Mouse (Mus musculus) monocyte, adult 2 months (primary cell): ENCODE measurements around the gene Fbxo31.
A peak's percentile ranks its signal among the peaks of the same experiment; 100 is the strongest.

Experiments used
- DNase-seq, 2 experiments: peaks; one replicate each; pipeline ENCODE4 v3.0.0; 2022; ENCODE audit warnings: low spot score in 2 of 2, low read depth in 1 of 2

Fbxo31 gene

DNA sequence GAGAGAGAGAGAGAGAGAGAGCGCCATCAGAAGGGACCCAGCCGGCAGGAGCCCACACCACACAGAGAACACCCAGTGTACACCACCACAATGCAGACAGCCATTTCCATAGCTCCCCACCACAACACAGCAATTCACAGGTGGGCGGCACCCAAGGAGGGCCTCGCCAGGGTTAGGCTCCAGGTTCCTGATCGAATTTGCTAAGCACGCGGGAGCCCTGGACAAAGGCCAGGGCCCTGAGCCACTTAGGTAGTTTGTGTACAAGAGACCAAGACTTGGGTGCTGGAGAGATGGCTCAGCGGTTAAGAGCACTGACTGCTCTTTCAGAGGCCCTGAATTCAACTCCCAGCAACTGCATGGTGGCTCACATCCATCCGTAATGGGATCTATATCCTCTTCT lies 26.1 kb downstream of the Fbxo31 start:
- DNase-seq = no peak

DNA sequence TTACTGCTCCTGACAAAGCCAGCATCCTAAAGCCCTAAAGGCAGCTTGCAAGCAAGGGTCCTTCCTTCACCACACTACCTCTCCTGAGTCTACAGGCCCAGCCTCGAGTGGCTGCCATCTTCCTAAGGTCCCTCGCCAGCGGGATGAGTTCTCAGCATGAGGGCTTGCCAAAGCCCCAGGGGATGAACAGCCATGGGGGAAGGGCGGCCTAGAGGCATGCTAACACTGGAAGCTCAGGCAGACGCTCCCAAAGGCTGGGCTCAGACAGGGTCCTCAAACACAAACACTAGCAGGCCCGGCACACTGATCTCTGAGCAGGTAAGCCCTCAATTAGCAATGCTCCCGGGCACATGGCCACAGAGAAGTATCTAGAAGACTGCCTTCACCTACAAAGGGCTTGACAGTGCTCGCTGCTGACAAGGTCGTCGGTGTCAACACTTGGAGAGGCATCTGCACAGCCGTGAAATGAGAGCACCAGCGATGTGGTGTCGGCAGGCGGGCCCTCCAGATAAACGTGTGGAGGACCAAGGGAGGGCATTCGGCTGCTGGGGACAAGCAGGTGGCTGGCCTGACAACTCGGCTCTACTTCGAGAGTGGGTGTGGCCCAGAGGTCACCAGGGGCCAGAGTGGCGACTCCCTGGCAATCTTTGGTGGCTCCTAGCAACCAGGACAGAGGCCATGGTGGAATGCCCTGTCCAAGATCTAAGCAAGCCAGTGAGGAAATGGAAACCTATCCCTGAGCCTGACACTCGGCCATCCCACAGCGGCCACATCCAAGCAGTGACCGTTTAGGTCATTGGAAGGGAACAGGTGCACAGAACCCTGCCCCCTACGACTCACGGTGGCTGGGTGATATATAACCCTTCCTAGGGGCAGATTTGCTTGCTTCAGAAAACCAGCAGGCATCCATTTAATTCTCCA lies 27.3 kb downstream of the Fbxo31 start:
- DNase-seq = no peak

GRCm38 (mm10) chr8:121550056-121550455 lies 28.6 kb downstream of the Fbxo31 start:
- DNase-seq = no peak

GRCm38 (mm10) chr8:121547132-121547531 lies 31.5 kb downstream of the Fbxo31 start:
- DNase-seq = peak; percentile 17 to 46

GRCm38 (mm10) chr8:121544936-121545335 lies 33.7 kb downstream of the Fbxo31 start:
- no peak for DNase-seq

DNA sequence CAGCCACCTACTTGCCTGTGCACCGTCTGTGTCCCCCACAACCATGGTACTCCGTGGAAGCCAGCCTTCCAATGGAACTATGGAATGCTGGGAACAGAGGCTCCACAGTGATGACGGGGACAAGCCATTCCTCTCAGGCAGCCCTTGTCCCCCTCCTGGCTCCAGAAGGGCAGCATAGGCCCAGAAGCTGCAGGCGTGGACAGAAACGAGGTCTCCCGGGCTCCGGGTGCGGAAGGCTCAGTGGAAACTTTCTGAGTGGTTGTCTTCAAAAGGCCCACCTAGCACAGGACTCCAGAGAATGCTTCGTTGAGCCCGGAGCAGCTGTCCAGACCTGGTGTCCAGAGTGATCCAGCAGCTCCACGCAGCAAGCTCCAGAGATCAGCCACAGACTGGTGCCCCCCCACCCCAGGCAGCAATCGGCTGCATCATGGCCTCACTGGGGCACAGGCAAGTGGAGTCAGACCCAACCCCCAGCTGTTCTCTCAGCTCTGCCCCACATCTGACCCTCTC lies 34.3 kb downstream of the Fbxo31 start, which contains the start of gene 1700018B08Rik:
1700018B08Rik (minus strand) TSS at position 45 of the 510 bp plus-strand sequence.
- DNase-seq = no peak

DNA sequence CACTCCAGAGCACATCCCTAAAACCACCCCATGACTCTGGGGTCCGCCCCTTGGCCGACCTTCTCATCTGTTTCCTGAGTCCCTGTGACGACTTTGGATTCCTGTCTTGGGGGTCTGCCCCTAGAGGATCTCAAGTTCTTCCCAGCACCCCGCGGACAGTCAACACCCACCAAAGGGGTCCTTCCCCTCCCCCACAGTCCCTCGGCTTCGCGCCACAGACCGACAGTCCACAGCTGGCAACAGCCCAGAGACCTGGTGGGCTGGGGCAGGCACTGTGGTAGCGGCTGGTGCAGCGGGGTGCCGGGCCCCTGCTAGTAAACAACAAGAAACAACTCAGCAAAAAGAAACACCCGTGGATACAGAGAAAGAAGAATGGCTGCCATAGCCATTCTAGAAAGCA lies 35.7 kb downstream of the Fbxo31 start:
- DNase-seq = no peak

DNA sequence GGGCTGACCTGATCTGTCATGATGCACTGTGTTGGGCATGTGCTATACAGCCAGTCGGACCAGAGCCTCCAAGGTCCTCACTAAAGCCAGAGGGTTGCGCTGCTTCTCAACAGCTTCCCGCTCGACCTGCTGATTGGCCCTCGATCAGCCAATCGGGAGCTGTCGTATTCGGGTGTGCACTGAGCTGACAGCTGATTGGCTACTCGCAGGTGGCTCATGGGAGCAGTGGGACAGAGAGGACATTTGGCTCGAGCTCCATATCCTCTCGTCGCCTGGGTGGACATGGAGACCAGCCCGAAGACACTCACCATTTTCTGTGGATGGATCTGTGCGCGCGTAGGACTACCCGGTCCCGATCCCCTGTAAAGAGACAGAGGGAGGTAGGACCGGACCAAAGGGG lies 36.7 kb downstream of the Fbxo31 start:
- no peak for DNase-seq

- no peak for DNase-seq
These were observed 46.2 kb downstream of the Fbxo31 start for GRCm38 (mm10) chr8:121532381-121532780.

DNA sequence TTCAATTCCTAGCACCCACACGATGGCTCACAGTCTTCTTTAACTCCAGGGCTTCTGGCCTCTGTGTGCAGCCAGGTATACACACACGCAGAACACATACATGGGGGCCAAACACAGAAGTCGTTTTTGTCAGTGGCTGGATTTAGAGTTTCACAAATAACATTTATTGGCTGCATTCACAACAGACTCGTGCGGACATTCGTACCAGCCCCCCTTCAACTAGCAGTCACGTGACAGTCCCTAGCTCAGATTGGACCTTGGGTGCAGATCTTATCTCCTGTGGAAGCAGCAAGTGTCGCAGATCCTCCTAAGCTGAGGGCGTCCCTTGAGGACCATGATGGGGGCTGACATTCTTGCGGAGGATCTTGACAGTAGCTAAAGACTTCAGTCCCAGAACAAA lies 48.0 kb downstream of the Fbxo31 start:
- DNase-seq = no peak

DNA sequence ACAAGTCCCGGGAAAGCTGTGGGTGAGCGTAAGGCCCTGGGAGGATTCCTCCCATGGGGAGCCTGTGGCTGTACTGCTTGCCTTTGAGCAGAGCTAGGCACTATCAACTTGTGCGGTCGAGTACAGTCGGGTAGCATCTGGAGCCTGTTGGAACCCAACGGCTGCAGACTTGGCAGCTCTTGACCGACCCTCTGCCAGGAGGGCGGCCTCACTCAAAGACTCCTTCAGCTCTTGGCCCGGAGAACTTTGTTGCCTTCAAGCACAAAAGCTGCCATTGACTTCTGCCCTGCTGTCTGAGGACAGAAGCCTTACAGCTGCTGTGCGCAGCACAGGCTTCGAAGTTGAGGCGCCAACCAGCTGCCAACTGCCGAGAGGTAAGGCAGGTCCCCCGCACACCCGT lies 49.8 kb downstream of the Fbxo31 start:
- no peak for DNase-seq

DNA sequence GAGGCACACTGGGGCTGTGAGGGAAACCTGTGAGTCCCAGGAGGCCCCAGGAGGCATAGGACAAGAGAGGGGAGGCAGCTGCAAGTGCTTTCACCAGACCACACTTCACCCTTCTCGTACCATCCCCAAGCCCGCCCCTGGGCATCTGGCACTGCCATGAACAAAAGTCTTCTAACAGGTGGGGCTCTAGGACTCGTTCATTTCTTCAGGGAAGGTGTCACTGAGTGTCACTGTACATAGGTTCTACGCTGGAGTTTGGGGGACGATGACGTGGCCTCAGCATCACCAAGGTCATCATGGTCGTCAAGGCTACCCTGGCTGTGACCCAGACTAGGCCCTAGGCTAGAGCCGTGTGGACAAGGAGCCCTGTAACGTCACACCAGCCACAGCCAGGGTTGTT lies 50.9 kb downstream of the Fbxo31 start:
- DNase-seq = no peak

- no peak for DNase-seq
These were observed 51.6 kb downstream of the Fbxo31 start for GRCm38 (mm10) chr8:121526811-121527550.

DNA sequence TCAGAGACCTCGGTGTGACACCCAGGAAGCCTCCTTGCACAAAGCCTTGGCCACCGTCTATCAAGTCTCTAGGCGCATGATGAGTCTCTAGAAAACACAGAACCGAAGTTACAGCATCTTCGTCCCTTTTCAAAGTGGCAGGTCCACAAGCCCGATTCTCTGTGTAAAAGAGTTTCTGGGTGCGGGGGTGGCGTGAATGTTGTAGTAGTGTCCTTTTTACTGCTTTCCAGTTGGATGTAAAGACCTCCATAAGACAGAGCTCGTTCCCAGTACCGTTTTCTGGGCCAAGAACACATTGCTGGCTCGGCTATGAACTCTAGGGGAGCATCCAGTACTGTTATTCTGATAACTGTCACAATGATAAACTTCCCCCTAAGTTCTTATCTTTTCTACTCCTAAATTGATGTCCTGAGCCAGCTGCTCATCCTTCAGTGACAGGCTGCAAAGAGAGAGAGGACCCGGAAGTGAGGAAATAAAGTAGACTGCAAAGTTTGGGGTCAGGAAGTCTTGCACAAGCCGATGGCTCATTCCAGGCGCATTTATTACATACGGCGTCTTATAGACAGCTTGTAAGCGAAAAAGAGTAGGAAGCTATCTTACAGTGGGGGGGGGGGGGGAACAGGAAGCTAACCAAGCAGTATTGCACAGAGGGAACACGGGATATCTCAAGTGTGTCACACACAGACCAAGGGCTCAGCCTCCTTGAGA lies 53.3 kb downstream of the Fbxo31 start:
- no peak for DNase-seq

- no peak for DNase-seq
These were observed 65.2 kb downstream of the Fbxo31 start for GRCm38 (mm10) chr8:121513429-121513828.

- DNase-seq = no peak
These were observed 66.9 kb downstream of the Fbxo31 start for GRCm38 (mm10) chr8:121511751-121512150.
